Mouse (Mus musculus) kidney, embryonic 15.5 days (tissue): ENCODE results near the gene Apbb2. TPM values are rescaled to one million over a fixed set of nuclear protein-coding genes. Genes with fewer than 3 reads are reported as not detected.

Experiments
- ATAC-seq: fragments of 200-750 bp; cut with Nextera tagmentation; replicated peaks from 2 replicates; pipeline ENCODE4 v1.8.0; 2017; ENCODE audit warnings: moderate TSS enrichment; ENCODE audit not compliant: low FRiP score
- H3K27ac ChIP-seq: fragments of 300-500 bp; sonication (generic); 2 replicates; pipeline ENCODE4 v1.5.1; 2015; ENCODE audit warnings: mild to moderate bottlenecking, inconsistent platforms
- H3K27me3 ChIP-seq: fragments of 300-500 bp; sonication (generic); 2 replicates; pipeline ENCODE4 v1.6.1; 2015; ENCODE audit warnings: inconsistent platforms
- H3K36me3 ChIP-seq: fragments of 300-500 bp; sonication (generic); 2 replicates; pipeline ENCODE4 v1.6.1; 2015; ENCODE audit warnings: inconsistent platforms
- H3K4me1 ChIP-seq: fragments of 300-500 bp; sonication (generic); 2 replicates; pipeline ENCODE4 v1.6.1; 2015; ENCODE audit warnings: inconsistent platforms
- H3K4me2 ChIP-seq: fragments of 300-500 bp; sonication (generic); 2 replicates; pipeline ENCODE4 v1.6.1; 2015; ENCODE audit warnings: moderate library complexity, mild to moderate bottlenecking, inconsistent platforms
- H3K4me3 ChIP-seq: fragments of 300-500 bp; sonication (generic); replicated peaks from 2 replicates; pipeline ENCODE4 v1.5.1; 2015; ENCODE audit warnings: mild to moderate bottlenecking, inconsistent platforms
- H3K9ac ChIP-seq: fragments of 300-500 bp; sonication (generic); 2 replicates; pipeline ENCODE4 v1.6.1; 2015; ENCODE audit warnings: mild to moderate bottlenecking, inconsistent platforms
- H3K9me3 ChIP-seq: fragments of 300-500 bp; sonication (generic); replicated peaks from 2 replicates; pipeline ENCODE4 v1.6.1; 2016; ENCODE audit warnings: inconsistent platforms
- WGBS: fragments of 180-500 bp; shearing (Covaris S2); methylation state at CpG from one replicate; pipeline ENCODE4 v1.1.7; 2015; ENCODE audit warnings: mixed read lengths; 5-methylcytosine and 5-hydroxymethylcytosine counted together
- polyA plus RNA-seq: library from polyadenylated mRNA; unstranded; fragments of >200 nt; fragmentation: Nextera tagmentation; extraction: Ambion mirVana; gene quantifications from 2 replicates; pipeline ENCODE4 v1.2.1, GENCODE M21; 2015

Apbb2 gene
- polyA plus RNA-seq, 1 experiment from 2014 or later, result 65.4 TPM

GRCm38 (mm10) chr5:66600415-66600814 lies 18.2 kb downstream of the Apbb2 start:
- Histone ChIP-seq H3K36me3 (no peaks in the 10 kb centered on the region), H3K27me3 (no peaks in the 10 kb centered on the region), H3K4me3 (no peak overlapping the region), H3K4me2 (no peak overlapping the region), H3K9me3 (no peaks in the 10 kb centered on the region), H3K27ac (no peak overlapping the region), H3K9ac (no peak overlapping the region), H3K4me1 (peaks cover 35% of the 10 kb centered on the region)
- ATAC-seq, result no peak
- WGBS, result 79% methylated on average over 8 of the region's 8 CpGs

DNA sequence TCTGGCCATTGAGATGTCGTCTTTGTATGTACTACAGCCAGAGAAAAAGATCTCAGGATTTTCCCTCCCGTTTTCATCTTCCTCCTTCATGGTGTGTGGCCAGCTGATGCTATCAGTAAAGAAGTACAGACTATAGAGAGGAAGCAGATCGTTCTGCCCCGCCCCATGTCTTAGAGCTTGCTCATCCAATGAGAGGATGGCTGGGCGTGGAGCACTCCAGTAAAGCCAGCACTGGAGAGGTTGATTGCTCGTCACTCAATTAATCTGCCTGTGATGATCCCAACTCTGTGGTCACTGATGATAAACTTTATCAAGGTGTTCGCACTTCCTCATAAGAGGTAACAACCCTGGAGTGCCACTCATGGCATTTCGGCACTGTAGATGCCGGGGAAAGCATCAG lies 18.7 kb downstream of the Apbb2 start:
- 76% methylated on average over 9 of the region's 9 CpGs for WGBS
- no peak overlapping the region for H3K4me2 ChIP-seq
- no peak for ATAC-seq

DNA sequence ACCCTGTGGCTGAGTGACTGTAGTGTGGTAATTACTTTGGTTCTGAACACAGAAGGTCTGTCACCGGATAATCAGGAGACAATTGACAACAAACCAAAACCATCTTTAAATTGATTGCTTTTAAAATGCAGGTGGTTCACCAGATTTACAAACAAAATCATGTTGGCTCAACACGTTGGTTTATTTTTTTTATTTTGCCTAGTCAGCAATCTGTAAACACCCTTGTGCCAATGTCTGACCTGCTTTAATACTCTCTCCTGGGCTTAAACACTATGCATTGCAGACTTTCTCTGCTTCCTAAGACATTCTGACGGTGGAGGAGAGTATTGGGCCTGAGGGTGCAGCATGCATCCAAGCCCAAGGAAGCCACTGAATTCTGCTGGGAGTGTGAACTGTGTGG lies 22.3 kb downstream of the Apbb2 start:
- H3K9me3 ChIP-seq, result no peaks in the 10 kb centered on the region
- peaks cover 14% of the 10 kb centered on the region; the same call in 1 of the 2 replicates for H3K4me1 ChIP-seq
- no peak overlapping the region for H3K9ac ChIP-seq
- no peak overlapping the region for H3K4me3 ChIP-seq
- 74% methylated on average over 3 of the region's 3 CpGs for WGBS
- ATAC-seq, result no peak
- H3K36me3 ChIP-seq, result no peaks in the 10 kb centered on the region
- no peaks in the 10 kb centered on the region for H3K27me3 ChIP-seq
- no peak overlapping the region for H3K4me2 ChIP-seq
- no peak overlapping the region for H3K27ac ChIP-seq

More for the DNA sequence above, 18.7 kb downstream of the Apbb2 start:
- Histone ChIP-seq H3K27me3 (no peaks in the 10 kb centered on the region), H3K4me1 (peaks cover 32% of the 10 kb centered on the region), H3K9me3 (no peaks in the 10 kb centered on the region), H3K9ac (no peak overlapping the region), H3K36me3 (no peaks in the 10 kb centered on the region), H3K27ac (no peak overlapping the region), H3K4me3 (no peak overlapping the region)

GRCm38 (mm10) chr5:66594881-66595280 lies 23.7 kb downstream of the Apbb2 start:
- no peak for ATAC-seq
- H3K4me2 ChIP-seq, result no peak overlapping the region
- H3K9me3 ChIP-seq, result no peaks in the 10 kb centered on the region
- no peaks in the 10 kb centered on the region for H3K27me3 ChIP-seq
- WGBS, result 88% methylated on average over 14 of the region's 14 CpGs
- H3K9ac ChIP-seq, result no peak overlapping the region
- no peaks in the 10 kb centered on the region for H3K36me3 ChIP-seq
- H3K4me3 ChIP-seq, result no peak overlapping the region
- H3K4me1 ChIP-seq, result peaks cover 10% of the 10 kb centered on the region; the same call in 1 of the 2 replicates
- no peak overlapping the region for H3K27ac ChIP-seq

- no peak overlapping the region for H3K4me2 ChIP-seq
- no peaks in the 10 kb centered on the region for H3K9me3 ChIP-seq
- H3K4me3 ChIP-seq, result no peak overlapping the region
- 0 out of 2 replicates have a peak, but pooled peaks cover 2% of the 10 kb centered on the region for H3K36me3 ChIP-seq
- ATAC-seq, result no peak
- 66% methylated on average over 6 of the region's 6 CpGs for WGBS
- peaks cover 36% of the 10 kb centered on the region for H3K4me1 ChIP-seq
- H3K27me3 ChIP-seq, result no peaks in the 10 kb centered on the region
- H3K9ac ChIP-seq, result no peak overlapping the region
- H3K27ac ChIP-seq, result no peak overlapping the region
Measured at GRCm38 (mm10) chr5:66586236-66586745, 32.3 kb downstream of the Apbb2 start.

GRCm38 (mm10) chr5:66583019-66583406 lies 35.6 kb downstream of the Apbb2 start:
- no peak for ATAC-seq
- Histone ChIP-seq H3K36me3 (0 out of 2 replicates have a peak, but pooled peaks cover 2% of the 10 kb centered on the region), H3K27me3 (no peaks in the 10 kb centered on the region), H3K4me2 (no peak overlapping the region), H3K27ac (peak overlapping the region; percentile 55; the same call in 1 of the 2 replicates), H3K9ac (no peak overlapping the region), H3K4me1 (peaks cover 39% of the 10 kb centered on the region), H3K9me3 (no peaks in the 10 kb centered on the region), H3K4me3 (no peak overlapping the region)
- 37% methylated on average over 4 of the region's 4 CpGs for WGBS

- Histone ChIP-seq H3K9me3 (no peaks in the 10 kb centered on the region), H3K27me3 (no peaks in the 10 kb centered on the region), H3K4me2 (no peak overlapping the region), H3K4me3 (no peak overlapping the region), H3K9ac (no peak overlapping the region), H3K27ac (peak overlapping the region; percentile 55; the same call in 1 of the 2 replicates), H3K4me1 (peaks cover 41% of the 10 kb centered on the region), H3K36me3 (no peaks in the 10 kb centered on the region)
- ATAC-seq, result peak; percentile 66; the same call in 1 of the 2 replicates
- WGBS, result 58% methylated on average over 17 of the region's 17 CpGs
Measured at GRCm38 (mm10) chr5:66582281-66583018, 36.1 kb downstream of the Apbb2 start.

DNA sequence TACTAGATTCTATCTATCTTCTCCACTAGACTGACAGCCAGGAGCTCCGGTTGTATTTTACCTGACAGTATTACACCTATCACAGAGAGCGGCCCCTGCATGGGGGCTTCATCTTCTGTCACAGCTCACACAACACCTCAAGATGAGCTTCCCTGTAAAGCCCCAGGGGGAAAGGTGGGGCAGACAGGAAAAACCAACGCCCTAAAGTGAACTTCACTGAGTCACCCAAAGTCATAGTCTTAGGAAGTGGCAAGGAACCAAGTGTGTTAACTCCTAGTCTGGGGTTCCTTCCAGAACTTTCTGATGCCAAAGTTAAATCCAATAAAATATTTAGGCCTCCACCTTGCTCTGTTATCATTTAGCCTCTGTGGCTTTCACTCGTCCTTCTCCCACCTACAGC lies 39.5 kb downstream of the Apbb2 start:
- no peak overlapping the region for H3K4me3 ChIP-seq
- no peak overlapping the region for H3K4me2 ChIP-seq
- H3K36me3 ChIP-seq, result no peaks in the 10 kb centered on the region
- H3K9me3 ChIP-seq, result no peaks in the 10 kb centered on the region
- H3K4me1 ChIP-seq, result peaks cover 47% of the 10 kb centered on the region
- 69% methylated on average over 4 of the region's 4 CpGs for WGBS
- no peaks in the 10 kb centered on the region for H3K27me3 ChIP-seq
- no peak overlapping the region for H3K9ac ChIP-seq
- H3K27ac ChIP-seq, result peak overlapping the region; percentile 51; the same call in 1 of the 2 replicates
- ATAC-seq, result no peak

DNA sequence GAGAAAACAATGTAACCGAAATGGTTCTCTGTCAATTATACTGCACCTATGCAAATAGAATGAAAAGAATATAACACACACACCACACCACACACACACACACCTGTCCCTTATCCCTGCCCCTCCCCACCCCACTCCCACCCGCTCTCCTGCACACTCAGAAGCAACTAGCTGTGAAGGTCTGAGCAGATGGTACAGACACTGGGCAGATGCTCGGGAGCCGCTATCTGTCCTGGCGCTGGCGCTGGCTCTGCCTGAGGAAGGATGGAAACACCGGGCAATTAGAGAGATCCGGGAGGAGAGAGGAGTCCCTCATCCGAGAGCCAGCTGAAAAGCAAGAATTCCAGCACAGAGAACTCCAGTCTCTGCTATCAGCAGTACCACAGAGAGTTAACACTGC lies 42.3 kb downstream of the Apbb2 start:
- Histone ChIP-seq H3K27ac (no peak overlapping the region), H3K9ac (no peak overlapping the region), H3K4me3 (no peak overlapping the region), H3K4me2 (no peak overlapping the region), H3K27me3 (no peaks in the 10 kb centered on the region), H3K4me1 (peaks cover 42% of the 10 kb centered on the region), H3K9me3 (no peaks in the 10 kb centered on the region), H3K36me3 (no peaks in the 10 kb centered on the region)
- WGBS, result 58% methylated on average over 9 of the region's 9 CpGs
- ATAC-seq, result no peak

- no peak for ATAC-seq
- Histone ChIP-seq H3K9me3 (no peaks in the 10 kb centered on the region), H3K27me3 (no peaks in the 10 kb centered on the region), H3K4me2 (no peak overlapping the region), H3K4me3 (no peak overlapping the region), H3K9ac (no peak overlapping the region), H3K27ac (no peak overlapping the region), H3K36me3 (no peaks in the 10 kb centered on the region), H3K4me1 (peaks cover 42% of the 10 kb centered on the region)
- 74% methylated on average over 13 of the region's 13 CpGs for WGBS
Measured at GRCm38 (mm10) chr5:66575148-66575547, 43.4 kb downstream of the Apbb2 start.

- WGBS, result 41% methylated on average over 4 of the region's 4 CpGs
- ATAC-seq, result no peak
- Histone ChIP-seq H3K4me3 (no peak overlapping the region), H3K27me3 (no peaks in the 10 kb centered on the region), H3K4me2 (no peak overlapping the region), H3K9me3 (no peaks in the 10 kb centered on the region), H3K9ac (no peak overlapping the region), H3K27ac (no peak overlapping the region), H3K4me1 (peaks cover 45% of the 10 kb centered on the region), H3K36me3 (no peaks in the 10 kb centered on the region)
Measured at GRCm38 (mm10) chr5:66573266-66573665, 45.3 kb downstream of the Apbb2 start.

GRCm38 (mm10) chr5:66572086-66572855 lies 46.3 kb downstream of the Apbb2 start:
- ATAC-seq, result no peak
- Histone ChIP-seq H3K4me2 (no peak overlapping the region), H3K27ac (no peak overlapping the region), H3K27me3 (no peaks in the 10 kb centered on the region), H3K36me3 (no peaks in the 10 kb centered on the region), H3K9ac (no peak overlapping the region), H3K9me3 (no peaks in the 10 kb centered on the region), H3K4me3 (no peak overlapping the region), H3K4me1 (peaks cover 41% of the 10 kb centered on the region)
- 64% methylated on average over 13 of the region's 13 CpGs for WGBS
